Mouse (Mus musculus) neural tube, embryonic 10.5 days (tissue): ENCODE measurements around the gene Pacsin2.
"Not testable (repeated sequence)": the region's sequence is repeated elsewhere in the genome, so short reads cannot be mapped to it uniquely, and the experiment has no call there.

ENCODE experiments used
- DNase-seq: peaks from one replicate; pipeline ENCODE4 v3.0.0-alpha.2; 2017; ENCODE audit warnings: low spot score; ENCODE audit errors: extremely low spot score

Pacsin2 gene

DNA sequence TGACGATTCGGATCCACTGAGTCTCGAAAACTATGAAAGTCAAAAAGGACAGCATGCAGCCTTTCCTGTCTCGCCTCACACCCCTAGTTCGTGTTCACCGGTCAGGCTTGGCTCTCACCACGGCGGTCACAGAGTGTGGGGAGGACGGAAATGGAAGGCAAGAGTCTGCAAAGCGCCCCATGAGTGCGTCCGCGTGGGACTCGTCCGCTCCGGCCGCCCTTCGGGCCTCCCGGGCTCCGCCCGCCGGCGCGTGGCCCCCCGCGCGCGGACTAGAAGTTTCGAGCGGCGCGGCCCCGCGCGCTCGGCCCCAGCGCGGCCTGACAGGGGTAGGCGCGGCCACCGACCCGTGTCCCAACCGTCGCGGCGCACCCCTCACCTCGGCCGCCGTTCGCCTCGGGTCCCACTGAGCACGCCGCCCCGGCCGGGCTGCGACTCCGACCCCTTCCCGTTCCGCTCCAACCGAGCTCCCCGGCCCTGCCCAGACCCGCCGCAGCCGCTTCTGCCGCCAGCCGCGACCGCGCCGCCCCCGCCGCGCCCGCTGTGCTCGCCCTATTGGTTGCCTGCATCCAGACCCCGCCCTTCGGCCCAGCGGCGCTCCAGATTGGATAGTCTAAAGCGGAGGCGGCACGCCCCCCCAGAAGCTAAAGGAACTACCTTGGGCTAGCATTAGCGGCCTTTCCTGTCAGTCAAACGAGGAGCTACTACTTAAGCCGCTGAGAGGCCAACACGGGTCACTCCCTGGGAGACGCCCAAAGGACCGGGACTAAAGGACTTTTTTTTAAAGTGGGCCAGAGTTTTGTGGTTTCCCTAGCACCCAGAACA, at the start of gene Pacsin2:
Pacsin2 (minus strand) TSS at position 524 of the 822 bp plus-strand sequence.
- peak; percentile 98 for DNase-seq

GRCm38 (mm10) chr15:83512489-83513281, 48.3 kb upstream of the Pacsin2 start:
- no peak for DNase-seq

- DNase-seq, result peak; percentile 89
Measured at GRCm38 (mm10) chr15:83510805-83511405, 46.5 kb upstream of the Pacsin2 start, which contains the start of gene Ttll1. Ttll1 (minus strand) TSS chr15:83510893.

- DNase-seq, result no peak
Measured at GRCm38 (mm10) chr15:83509950-83510804, 45.8 kb upstream of the Pacsin2 start.

- DNase-seq, result not testable (repeated sequence)
Measured at GRCm38 (mm10) chr15:83501483-83501882, 37.1 kb upstream of the Pacsin2 start.

GRCm38 (mm10) chr15:83500352-83500751, 35.9 kb upstream of the Pacsin2 start:
- DNase-seq, result no peak

GRCm38 (mm10) chr15:83499211-83499755, 34.9 kb upstream of the Pacsin2 start:
- DNase-seq, result no peak

GRCm38 (mm10) chr15:83497299-83497698, 32.9 kb upstream of the Pacsin2 start:
- DNase-seq, result no peak

GRCm38 (mm10) chr15:83495787-83496367, 31.5 kb upstream of the Pacsin2 start:
- DNase-seq, result no peak

- DNase-seq, result no peak
Measured at GRCm38 (mm10) chr15:83495195-83495594, 30.8 kb upstream of the Pacsin2 start.

GRCm38 (mm10) chr15:83494572-83494920, 30.1 kb upstream of the Pacsin2 start:
- no peak for DNase-seq

- no peak for DNase-seq
Measured at GRCm38 (mm10) chr15:83493856-83494571, 29.6 kb upstream of the Pacsin2 start.

DNA sequence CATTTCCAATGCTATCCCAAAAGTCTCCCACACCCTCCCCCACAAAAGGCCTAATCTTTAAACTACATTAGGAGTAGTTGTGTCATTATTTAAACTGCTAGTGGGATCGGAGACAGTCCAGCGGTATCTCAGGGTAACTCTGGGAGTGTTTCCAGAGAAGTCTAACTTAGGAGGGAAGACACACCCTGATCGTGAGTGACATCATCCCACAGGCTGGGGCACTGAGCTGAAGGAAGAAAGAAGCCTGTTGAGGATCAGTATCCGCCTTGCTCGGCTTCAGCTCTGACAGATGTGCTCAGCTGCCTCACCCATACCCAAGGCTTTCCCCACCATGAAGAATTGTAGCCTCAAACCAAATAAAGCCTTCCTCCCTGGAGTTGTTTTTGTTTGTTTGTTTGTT, 27.5 kb upstream of the Pacsin2 start:
- DNase-seq, result no peak

GRCm38 (mm10) chr15:83489471-83489870, 25.1 kb upstream of the Pacsin2 start:
- no peak for DNase-seq

DNA sequence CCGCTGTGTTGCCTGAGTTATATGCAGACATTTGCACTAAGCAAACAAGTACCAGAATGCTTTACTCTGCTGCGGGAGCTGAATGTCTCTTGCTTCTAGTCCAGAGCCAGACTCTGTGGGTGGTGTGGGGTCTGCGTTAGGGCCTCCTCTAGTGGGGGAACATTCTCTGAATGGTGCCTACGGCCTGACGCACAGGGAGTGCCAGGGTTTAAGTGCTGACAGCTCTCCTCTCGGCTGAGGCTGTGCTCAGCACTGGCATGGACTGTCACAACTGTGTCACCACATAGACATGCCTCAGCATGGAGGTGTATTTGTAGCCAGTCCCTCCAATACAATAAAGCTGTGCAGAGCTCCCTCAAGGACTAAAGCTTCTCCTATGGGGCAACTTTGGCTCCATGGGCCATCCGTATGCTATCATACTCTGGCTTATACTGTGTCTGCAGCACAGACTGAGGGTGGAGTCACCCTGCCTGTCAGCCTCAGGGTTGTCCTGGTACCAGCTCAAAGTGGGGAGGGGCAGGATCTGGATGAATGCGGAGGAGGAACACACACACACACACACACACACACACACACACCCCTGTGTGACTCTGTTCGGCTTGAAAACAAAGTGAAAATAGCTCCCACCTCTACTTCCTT, 23.2 kb upstream of the Pacsin2 start:
- no peak for DNase-seq

DNA sequence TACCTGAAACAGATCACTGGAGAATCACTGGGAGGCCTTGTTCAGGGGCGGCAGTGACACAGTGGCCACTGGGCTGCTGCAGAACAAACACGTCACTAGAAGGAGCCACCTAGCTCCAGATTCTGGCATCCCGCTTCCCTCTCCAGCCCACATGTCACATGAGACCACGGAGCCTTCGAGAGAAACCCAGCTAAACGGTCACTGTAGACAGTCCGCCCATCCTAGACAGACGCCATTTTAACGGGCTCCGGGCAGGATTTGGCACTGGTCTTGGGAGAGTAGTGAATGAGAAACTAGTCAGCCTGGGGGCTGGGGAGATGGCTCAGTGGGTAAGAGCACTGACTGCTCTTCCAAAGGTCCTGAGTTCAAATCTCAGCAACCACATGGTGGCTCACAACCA, 19.9 kb upstream of the Pacsin2 start:
- DNase-seq, result no peak

GRCm38 (mm10) chr15:83483482-83483881, 19.1 kb upstream of the Pacsin2 start:
- DNase-seq, result no peak

GRCm38 (mm10) chr15:83482645-83483224, 18.3 kb upstream of the Pacsin2 start:
- no peak for DNase-seq

DNA sequence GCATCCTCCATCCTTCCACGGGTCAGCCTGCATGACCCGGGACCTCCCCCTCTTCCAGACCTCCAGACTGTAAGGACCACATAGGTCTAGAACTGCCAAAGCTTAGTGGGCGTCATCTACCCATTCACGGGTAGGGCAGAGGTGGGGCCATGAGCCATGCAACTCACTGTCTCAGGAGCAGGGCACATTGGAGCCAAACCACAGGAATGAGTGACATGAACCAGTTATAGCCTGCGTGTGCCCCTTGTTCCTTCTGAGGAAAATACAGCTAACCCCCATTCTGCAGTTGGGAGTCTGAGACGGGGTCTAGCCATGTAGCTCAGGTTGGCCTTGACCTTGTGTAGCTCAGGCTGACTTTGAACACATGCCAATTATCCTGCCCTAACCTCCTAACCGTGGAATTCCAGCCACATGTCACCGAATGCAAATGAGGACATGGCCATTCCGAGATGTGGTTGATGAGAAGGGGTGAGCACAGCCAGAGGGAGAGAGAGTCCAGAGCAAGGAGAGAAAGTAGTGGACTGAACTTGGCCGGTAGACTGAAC, 16.9 kb upstream of the Pacsin2 start:
- DNase-seq, result no peak
